Mouse (Mus musculus) heart, adult 2 months (tissue): Measurements from ENCODE around the gene Nudt15. TPM values are rescaled to one million over a fixed set of nuclear protein-coding genes. Genes with fewer than 3 reads are reported as not detected.

ENCODE experiments used
- DNase-seq, 2 experiments: peaks; one replicate each; pipeline ENCODE4 v3.0.0; 2021
- H3K27ac ChIP-seq: fragments of 200-600 bp; 2 replicates; pipeline ENCODE4 v1.8.1; 2022
- H3K27me3 ChIP-seq: fragments of 200-500 bp; 2 replicates; pipeline ENCODE4 v1.6.1; 2012; ENCODE audit warnings: mild to moderate bottlenecking, low read length, inconsistent platforms, mixed read lengths; ENCODE audit not compliant: control insufficient read depth, insufficient read depth
- H3K36me3 ChIP-seq: fragments of 200-500 bp; 2 replicates; pipeline ENCODE4 v1.6.1; 2012; ENCODE audit warnings: low read length, inconsistent platforms; ENCODE audit not compliant: control insufficient read depth, insufficient read depth
- H3K4me1 ChIP-seq: fragments of 200-500 bp; 2 replicates; pipeline ENCODE4 v1.6.1; 2011; ENCODE audit warnings: low read length; ENCODE audit not compliant: control insufficient read depth, insufficient read depth
- H3K4me3 ChIP-seq: fragments of 200-600 bp; 2 replicates; pipeline ENCODE4 v1.8.1; 2022
- H3K79me2 ChIP-seq: fragments of 200-500 bp; replicated peaks from 2 replicates; pipeline ENCODE4 v1.6.1; 2012; ENCODE audit warnings: mild to moderate bottlenecking, inconsistent platforms, low read length, moderate library complexity, mixed read lengths; ENCODE audit not compliant: control insufficient read depth, insufficient read depth
- H3K9ac ChIP-seq: fragments of 200-500 bp; 2 replicates; pipeline ENCODE4 v1.6.1; 2012; ENCODE audit warnings: low read depth, mild to moderate bottlenecking, control low read depth, inconsistent platforms, low read length, mixed read lengths
- CTCF ChIP-seq: fragments of 200-600 bp; IDR thresholded peaks from 2 replicates; pipeline ENCODE4 v1.8.1; 2022; ENCODE audit warnings: antibody characterized with exemption, mild to moderate bottlenecking, moderate library complexity
- EP300 ChIP-seq: fragments of 200-500 bp; IDR thresholded peaks from 2 replicates; pipeline ENCODE4 v1.6.1; 2011; ENCODE audit warnings: low read depth, low read length, control low read depth; ENCODE audit not compliant: insufficient read depth
- POLR2A ChIP-seq: fragments of 200-500 bp; IDR thresholded peaks from 2 replicates; pipeline ENCODE4 v1.6.1; 2011; ENCODE audit warnings: mild to moderate bottlenecking, low read depth, low read length, control low read depth; ENCODE audit not compliant: insufficient read depth
- WGBS: fragments of 180-500 bp; shearing (Covaris S2); methylation state at CpG from one replicate; pipeline ENCODE4 v1.1.7; 2018; 5-methylcytosine and 5-hydroxymethylcytosine counted together
- intact Hi-C: fragments of 180-260 bp; cut with DNase I; formaldehyde crosslinking; loops from one replicate; pipeline ENCODE4 v1.15.1; 2025
- polyA plus RNA-seq: library from polyadenylated mRNA; depleted of rRNA; stranded (reverse); fragments of >200 nt; gene quantifications from 2 replicates; pipeline ENCODE4 v1.2.3, GENCODE M21; 2012
- total RNA-seq, 2 experiments: library from RNA; stranded (reverse); gene quantifications; 2 replicates each; pipeline ENCODE4 v1.2.3; 2021

The Nudt15 gene
- total and polyA plus RNA-seq, 3 experiments, result 3.2 to 8.6 (median 7.3) TPM

DNA sequence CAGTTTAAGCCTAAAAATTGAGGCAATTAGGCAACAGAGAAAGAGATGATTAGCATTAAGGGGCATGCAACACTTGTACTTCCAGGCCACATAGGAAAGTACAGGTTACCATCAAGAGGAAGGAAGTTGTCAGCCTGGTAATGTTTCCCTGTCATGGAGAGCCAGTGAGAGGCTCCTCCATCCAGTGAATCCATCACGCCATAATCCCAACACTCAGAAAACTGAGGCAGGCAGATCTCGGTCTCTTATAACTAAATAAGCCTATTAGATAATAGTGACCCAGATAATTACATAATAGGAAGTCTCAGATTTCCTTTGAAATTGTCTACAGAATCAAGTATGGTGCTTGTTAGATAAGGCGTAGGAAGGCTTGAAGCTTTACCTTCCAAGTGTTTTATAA lies 23.9 kb downstream of the Nudt15 start:
- intact Hi-C loops, result loop anchor here (1.0 to 10.0 kb wide), 2 partner anchors 14 to 1121 kb away; partner anchors contain the start of genes Htr2a and Med4

DNA sequence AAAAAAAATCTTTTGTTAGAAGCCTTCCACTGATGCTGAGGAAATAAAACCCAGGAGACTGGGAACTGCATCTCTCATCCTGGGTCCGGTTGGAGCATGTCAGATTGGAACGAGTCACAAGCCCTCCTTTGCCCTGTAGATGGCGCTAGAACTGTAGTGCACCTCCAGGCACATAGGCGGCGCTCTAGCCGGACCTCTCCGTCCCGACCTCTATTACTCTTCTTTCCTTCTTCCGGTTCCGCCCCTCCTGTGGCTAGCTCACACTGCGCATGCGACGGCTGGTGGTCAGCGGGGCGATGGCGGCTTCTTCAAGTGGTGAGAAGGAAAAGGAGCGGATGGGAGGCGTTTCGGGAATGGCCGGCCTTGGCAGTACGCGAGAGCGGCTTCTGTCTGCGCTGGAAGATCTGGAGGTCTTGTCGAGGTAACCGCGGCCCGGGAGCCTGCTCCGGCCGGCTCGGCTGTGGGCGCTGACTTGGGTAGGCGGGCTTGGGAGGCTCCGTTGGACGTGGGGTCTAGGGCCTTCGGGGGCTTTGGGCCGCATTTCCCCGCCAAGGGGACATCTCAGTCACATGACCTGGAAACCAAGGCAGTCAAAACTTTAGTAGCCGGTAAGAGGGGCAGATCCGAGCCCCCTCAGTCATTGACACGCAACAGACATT lies 38.1 kb downstream of the Nudt15 start, which contains the start of gene Med4:
Gene Med4 (plus strand): TSS at position 261 of the 659 bp plus-strand sequence.
- Histone ChIP-seq H3K9ac (peak within 1 kb of the TSS; percentile 85), H3K36me3 (no peaks in the 10 kb centered on the region), H3K27me3 (no peaks in the 10 kb centered on the region), H3K4me1 (peaks cover 5% of the 10 kb centered on the region), H3K27ac (peak within 1 kb of the TSS; percentile 68), H3K79me2 (no peaks in the 10 kb centered on the region), H3K4me3 (peak within 1 kb of the TSS; percentile 69)
- intact Hi-C loops, result loop anchor here (1.0 to 5.0 kb wide), 4 partner anchors 14 to 183 kb away; partner anchors contain the start of genes Itm2b and Rb1
- WGBS, result under 1% methylated on average over 41 of the region's 41 CpGs
- TF ChIP-seq POLR2A (peak; percentile 87), EP300 (peak; percentile 97), CTCF (no peak; the same call in 1 of the 2 replicates)
- DNase-seq, result peak; percentile 94 to 97

More for the DNA sequence above, 23.9 kb downstream of the Nudt15 start:
- WGBS, result 51% methylated on average over 3 of the region's 3 CpGs
- Histone ChIP-seq H3K36me3 (no peaks in the 10 kb centered on the region), H3K9ac (no peak overlapping the region), H3K4me1 (no peaks in the 10 kb centered on the region), H3K27me3 (no peaks in the 10 kb centered on the region), H3K27ac (peak overlapping the region; percentile 96), H3K4me3 (peak overlapping the region; percentile 20; the same call in 1 of the 2 replicates), H3K79me2 (no peaks in the 10 kb centered on the region)
- TF ChIP-seq CTCF (no peak), POLR2A (no peak), EP300 (no peak)
- DNase-seq, result no peak

DNA sequence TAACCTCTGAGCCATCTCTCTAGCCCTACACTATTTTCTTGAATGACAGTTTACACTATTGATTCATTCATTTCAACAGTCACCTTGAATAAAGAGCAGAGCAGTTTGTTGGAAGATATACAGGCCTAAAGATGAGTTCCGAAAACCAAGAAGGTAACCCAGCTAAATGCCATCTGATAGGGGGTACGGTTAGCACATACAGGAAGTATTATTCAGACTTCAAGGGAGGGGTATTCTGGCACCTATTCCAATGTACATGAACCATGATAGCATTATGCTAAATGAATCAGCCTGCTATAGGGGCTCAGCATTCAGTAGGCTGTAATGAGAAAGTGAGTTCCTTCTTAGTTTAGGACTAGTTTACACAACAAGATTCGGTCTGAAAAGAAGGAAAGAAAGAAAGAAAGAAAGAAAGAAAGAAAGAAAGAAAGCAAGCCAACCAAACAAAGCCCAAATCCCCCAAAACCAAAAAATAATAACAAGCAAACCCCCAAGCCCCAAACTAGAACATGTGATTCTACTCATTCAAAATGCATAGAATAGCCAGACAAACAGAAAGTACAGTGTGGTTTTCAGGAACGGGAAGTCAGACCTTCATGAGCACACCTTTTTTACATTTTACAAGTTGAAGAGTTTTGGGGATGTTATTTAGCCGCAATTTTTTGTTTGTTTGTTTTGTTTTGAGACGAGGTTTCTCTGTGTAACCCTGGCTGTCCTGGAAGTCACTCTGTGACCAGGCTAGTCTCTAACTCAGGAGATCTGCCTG lies 39.2 kb downstream of the Nudt15 start:
- no peak overlapping the region for H3K4me3 ChIP-seq
- TF ChIP-seq EP300 (no peak), POLR2A (no peak), CTCF (no peak)
- no peaks in the 10 kb centered on the region for H3K79me2 ChIP-seq
- H3K27me3 ChIP-seq, result no peaks in the 10 kb centered on the region
- H3K9ac ChIP-seq, result no peak overlapping the region
- intact Hi-C loops, result loop anchor here (2.0 kb wide), 1 partner anchor 124 kb away; the partner anchor contains the start of gene Itm2b
- peaks cover 7% of the 10 kb centered on the region for H3K4me1 ChIP-seq
- no peak overlapping the region for H3K27ac ChIP-seq
- H3K36me3 ChIP-seq, result no peaks in the 10 kb centered on the region
- 83% methylated on average over 6 of the region's 6 CpGs for WGBS
- DNase-seq, result no peak

DNA sequence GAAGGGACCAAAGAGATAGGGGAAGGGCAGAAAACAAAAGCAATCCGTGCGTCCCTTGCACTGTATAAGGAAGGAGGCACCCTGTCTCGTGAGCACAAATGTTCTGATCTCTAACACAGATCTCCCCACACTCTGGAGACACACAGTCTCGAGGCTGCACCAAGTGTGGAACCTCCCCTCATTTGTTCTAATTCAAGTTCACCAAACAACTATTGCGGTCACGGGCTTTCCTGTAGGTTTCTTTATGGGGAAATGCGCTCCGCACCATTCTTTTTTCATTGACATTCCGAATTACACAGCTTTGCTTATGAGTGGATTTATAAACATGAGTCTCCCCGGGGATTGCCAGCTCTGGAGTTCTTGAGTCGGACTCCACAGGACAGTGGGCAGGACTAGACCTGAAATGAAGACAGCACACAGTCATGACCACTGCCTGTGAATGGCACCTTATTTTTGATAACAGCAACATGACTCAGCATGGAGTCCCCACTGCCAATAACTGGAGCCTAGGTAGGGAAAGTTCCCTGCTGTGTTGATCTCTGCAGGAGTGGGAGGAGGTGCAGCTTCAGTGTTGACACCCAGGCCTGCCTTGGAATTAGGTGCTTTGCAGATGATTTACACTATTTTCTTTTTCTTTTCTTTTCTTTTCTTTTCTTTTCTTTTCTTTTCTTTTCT lies 40.2 kb downstream of the Nudt15 start:
- intact Hi-C loops, result loop anchor here (1.0 to 2.0 kb wide), 2 partner anchors 31 to 123 kb away; partner anchors contain the start of gene Itm2b
- peak in 1 of 2 experiments; percentile 38 for DNase-seq
- Histone ChIP-seq H3K79me2 (no peaks in the 10 kb centered on the region), H3K4me1 (peaks cover 12% of the 10 kb centered on the region), H3K9ac (no peak overlapping the region), H3K27me3 (no peaks in the 10 kb centered on the region), H3K36me3 (no peaks in the 10 kb centered on the region; the same call in 1 of the 2 replicates), H3K27ac (peak overlapping the region; percentile 68), H3K4me3 (no peak overlapping the region)
- TF ChIP-seq CTCF, result no peak
- TF ChIP-seq POLR2A, result no peak
- no peak for TF ChIP-seq EP300
- WGBS, result 40% methylated on average over 11 of the region's 11 CpGs

DNA sequence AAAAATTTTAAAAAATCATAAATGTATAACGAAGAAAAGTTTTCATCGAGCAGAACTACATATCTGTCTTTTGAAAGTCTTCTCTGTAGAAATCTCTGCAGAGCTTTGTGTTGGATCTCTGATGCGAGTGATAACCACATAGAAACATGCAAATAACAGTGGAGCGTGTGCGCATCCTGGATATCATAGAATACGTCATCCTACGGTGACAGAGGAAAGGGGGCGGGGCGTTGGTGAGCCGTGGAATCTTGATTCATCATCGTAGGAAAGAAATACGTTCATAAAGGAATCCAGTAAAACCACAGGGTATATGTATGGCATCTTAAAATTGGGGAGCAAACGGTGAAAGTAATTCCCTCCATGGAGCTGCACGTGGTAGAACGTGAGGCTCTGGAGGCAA lies 40.8 kb downstream of the Nudt15 start:
- TF ChIP-seq EP300, result no peak
- no peak for TF ChIP-seq POLR2A
- no peak for TF ChIP-seq CTCF
- no peaks in the 10 kb centered on the region for H3K79me2 ChIP-seq
- DNase-seq, result no peak
- intact Hi-C loops, result loop anchor here (1.0 kb wide), 1 partner anchor 30 kb away; no protein-coding TSS in a partner anchor
- no peaks in the 10 kb centered on the region; the same call in 1 of the 2 replicates for H3K36me3 ChIP-seq
- no peak overlapping the region for H3K4me3 ChIP-seq
- H3K4me1 ChIP-seq, result peaks cover 13% of the 10 kb centered on the region
- WGBS, result 81% methylated on average over 15 of the region's 15 CpGs
- H3K27ac ChIP-seq, result peak overlapping the region; percentile 52
- H3K9ac ChIP-seq, result no peak overlapping the region
- H3K27me3 ChIP-seq, result no peaks in the 10 kb centered on the region
